25 mouse cellular contexts compared by ENCODE assay signal in genomic region chr6:15726422-15726821, GRCm38 (mm10). TPM values are rescaled to one million over a fixed set of nuclear protein-coding genes. Genes with fewer than 3 reads are reported as not detected.
DNase-seq lines count a peak whose midpoint lies in the region; ATAC-seq and TF ChIP-seq lines count a peak whose summit lies in the region.
"Had no signal": no experiment of that assay in that cellular context is flagged by ENCODE, and none has a peak within 500 bp of the region (broad histone marks: within the 10 kb centered on the region; RNA-seq: fewer than 3 reads in every experiment).

No protein-coding gene starts in this region.

- H3K9ac ChIP-seq in heart, adult 2 months (ENCODE audit: low read depth, low read length), result no peak overlapping the region
- H3K9ac ChIP-seq in kidney, embryonic 15.5 days, result no peak overlapping the region
- H3K9ac ChIP-seq: forebrain, embryonic 13.5 days; hindbrain, embryonic 13.5 days; limb, embryonic 12.5 days; liver, embryonic 14.5 days had no signal

- no peaks in the 10 kb centered on the region for H3K9me3 ChIP-seq in kidney, embryonic 15.5 days (replicated peaks)
- H3K9me3 ChIP-seq: embryonic facial prominence, embryonic 10.5 days; forebrain, embryonic 13.5 days; heart, embryonic 10.5 days; hindbrain, embryonic 13.5 days; limb, embryonic 12.5 days had no signal

- peaks cover 26% of the 10 kb centered on the region for H3K4me1 ChIP-seq in heart, adult 2 months (ENCODE audit: control insufficient read depth, insufficient read depth, low read length)
- peaks cover 24% of the 10 kb centered on the region for H3K4me1 ChIP-seq in embryonic fibroblast, embryonic 13.5 days (ENCODE audit: control insufficient read depth, insufficient read depth, low read length)
- H3K4me1 ChIP-seq in kidney, embryonic 15.5 days, result peaks cover 40% of the 10 kb centered on the region

- ATAC-seq in CD4-positive, CD25-positive, alpha-beta regulatory T cell, adult 4 months, result peak; percentile 63
- no peak for ATAC-seq in kidney, embryonic 15.5 days (replicated peaks; ENCODE audit: low FRiP score)
- ATAC-seq: forebrain, embryonic 13.5 days had no signal

- H3K36me3 ChIP-seq in heart, adult 2 months (ENCODE audit: control insufficient read depth, insufficient read depth, low read length), result peaks cover 62% of the 10 kb centered on the region
- no peaks in the 10 kb centered on the region for H3K36me3 ChIP-seq in kidney, embryonic 15.5 days
- H3K36me3 ChIP-seq: heart, embryonic 10.5 days; hindbrain, embryonic 13.5 days; limb, embryonic 12.5 days had no signal

- no peak overlapping the region for H3K4me2 ChIP-seq in kidney, embryonic 15.5 days
- H3K4me2 ChIP-seq: forebrain, embryonic 13.5 days; hindbrain, embryonic 13.5 days; limb, embryonic 12.5 days had no signal

- no peaks in the 10 kb centered on the region for H3K27me3 ChIP-seq in heart, adult 2 months (ENCODE audit: control insufficient read depth, insufficient read depth, low read length)
- H3K27me3 ChIP-seq in kidney, embryonic 15.5 days, result no peaks in the 10 kb centered on the region
- H3K27me3 ChIP-seq: forebrain, embryonic 13.5 days; limb, embryonic 12.5 days had no signal

- no peak for TF ChIP-seq EP300 in heart, adult 2 months (IDR thresholded peaks at IDR 0.05; ENCODE audit: insufficient read depth, low read depth, low read length)

- no peak for TF ChIP-seq CTCF in heart, adult 2 months (IDR thresholded peaks at IDR 0.05)
- no peak for TF ChIP-seq CTCF in embryonic fibroblast, embryonic 13.5 days (IDR thresholded peaks at IDR 0.05; ENCODE audit: borderline replicate concordance, insufficient read depth, low read length)

- intact Hi-C loops in heart, adult 2 months (cut with DNase I), result loop anchor here (2.0 kb wide), 1 partner anchor 16 kb away; no protein-coding TSS in a partner anchor

- H3K27ac ChIP-seq in heart, adult 2 months, result peak overlapping the region; percentile 21; the same call in 1 of the 2 replicates
- H3K27ac ChIP-seq in embryonic fibroblast, embryonic 13.5 days (ENCODE audit: insufficient read depth, low read length), result 0 out of 2 replicates have a peak overlapping the region, but pooled peaks have one; percentile 40
- no peak overlapping the region for H3K27ac ChIP-seq in kidney, embryonic 15.5 days
- H3K27ac ChIP-seq: embryonic facial prominence, embryonic 10.5 days; forebrain, embryonic 13.5 days; heart, embryonic 10.5 days; hindbrain, embryonic 13.5 days; left cerebral cortex, adult 2 months; limb, embryonic 12.5 days; liver, embryonic 14.5 days; stomach, postnatal 0 days had no signal

- DNase-seq in heart, adult 2 months, result no peak
- DNase-seq in heart, postnatal 4 days, result no peak
- DNase-seq in 3T3-L1 (ENCODE audit: low read depth, low spot score), result peak; percentile 55
- DNase-seq in spleen, postnatal 14 days (ENCODE audit: low spot score in 2 of 2), result no peak
- no peak for DNase-seq in kidney, postnatal 14 days
- DNase-seq: adrenal gland, postnatal 36 days; B cell, adult 2 months; cerebellum, adult 2 months; gastrocnemius, postnatal 10 days; heart, postnatal 10 days; kidney, adult 18-20 months; kidney, postnatal 10 days; lung, postnatal 14 days; right cerebral cortex, postnatal 25 days had no signal

- no peak for TF ChIP-seq POLR2A in heart, adult 2 months (IDR thresholded peaks at IDR 0.05; ENCODE audit: insufficient read depth, low read depth, low read length)
- TF ChIP-seq POLR2A in embryonic fibroblast, embryonic 13.5 days (IDR thresholded peaks at IDR 0.05; ENCODE audit: low read depth, low read length), result no peak

- peaks cover 2% of the 10 kb centered on the region; the same call in 1 of the 2 replicates for H3K79me2 ChIP-seq in heart, adult 2 months (replicated peaks; ENCODE audit: control insufficient read depth, insufficient read depth, low read length)

- H3K4me3 ChIP-seq in heart, adult 2 months, result no peak overlapping the region
- no peak overlapping the region for H3K4me3 ChIP-seq in embryonic fibroblast, embryonic 13.5 days (ENCODE audit: insufficient read depth, low read length)
- H3K4me3 ChIP-seq in kidney, embryonic 15.5 days (replicated peaks), result no peak overlapping the region
- H3K4me3 ChIP-seq: embryonic facial prominence, embryonic 10.5 days; forebrain, embryonic 13.5 days; heart, embryonic 10.5 days; hindbrain, embryonic 13.5 days; left cerebral cortex, adult 2 months; limb, embryonic 12.5 days had no signal

- 47% methylated on average over 6 of the region's 6 CpGs for WGBS in heart, adult 2 months
- 83% methylated on average over 6 of the region's 6 CpGs for WGBS in kidney, embryonic 15.5 days

RNA-seq across cellular contexts. Expression of gene Mdfic, which starts 6.0 kb away (rescaled TPM):
- 10 to 100 TPM; 14.5 to 15.3 TPM for total RNA-seq in heart, adult 2 months (2021)
- polyA plus RNA-seq in heart, adult 2 months (2012; rRNA removed), result 5.3 and 10.3 TPM in 2 replicates
- 10 to 100 TPM; 25.5 to 26.0 TPM for total RNA-seq in heart, postnatal 4 days (2021)
- polyA plus RNA-seq in CD4-positive, CD25-positive, alpha-beta regulatory T cell, adult 4 months (2017; shearing (Covaris generic)), result 10 to 100 TPM; 16.0 to 24.9 TPM
- polyA plus RNA-seq in embryonic fibroblast, embryonic 13.5 days (2011; ENCODE audit: insufficient read length, low read depth, missing spikeins), result 55.3 and 73.6 TPM in 2 replicates
- polyA plus RNA-seq in kidney, embryonic 15.5 days (2015; fragmentation: Nextera tagmentation; extraction: Ambion mirVana), result 5.1 and 5.8 TPM in 2 replicates
